18 mouse cellular contexts compared by ENCODE assay signal in the genomic region with DNA sequence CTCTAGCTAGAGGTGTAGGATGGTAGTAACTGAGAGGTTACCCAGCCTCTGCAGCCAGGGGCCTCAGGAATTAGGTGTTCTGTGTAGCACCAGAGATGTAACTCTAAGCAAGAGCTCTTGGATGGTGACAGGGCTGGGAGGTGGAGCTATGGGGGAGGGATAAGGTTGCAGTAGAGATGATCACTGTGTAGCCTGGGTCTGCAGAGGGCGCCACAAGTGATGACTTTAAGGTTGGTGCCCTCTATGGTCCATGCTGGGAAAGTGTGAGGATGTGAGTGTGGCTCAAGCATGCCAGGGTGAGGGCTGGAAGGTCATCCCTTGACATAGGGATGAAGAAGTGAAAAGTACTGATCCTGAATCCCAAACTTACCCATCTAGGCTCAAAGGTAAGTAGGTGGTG. TPM values are rescaled to one million over a fixed set of nuclear protein-coding genes. Genes with fewer than 3 reads are reported as not detected.
DNase-seq lines count a peak whose midpoint lies in the region; ATAC-seq and TF ChIP-seq lines count a peak whose summit lies in the region.
"Had no signal": no experiment of that assay in that cellular context is flagged by ENCODE, and none has a peak within 500 bp of the region (broad histone marks: within the 10 kb centered on the region; RNA-seq: fewer than 3 reads in every experiment).

No protein-coding gene starts in this region.

- no peak overlapping the region for H3K4me3 ChIP-seq in liver, postnatal 0 days (ENCODE audit: low read depth, low read length)
- no peak overlapping the region for H3K4me3 ChIP-seq in CH12.LX (replicated peaks in 1 of 3; ENCODE audit: low read depth in 2 of 3, low read length in 2 of 3, poor library complexity in 1 of 3)
- H3K4me3 ChIP-seq in small intestine, adult 2 months (ENCODE audit: low read depth, low read length): no peak overlapping the region
- H3K4me3 ChIP-seq: embryonic facial prominence, embryonic 15.5 days had no signal

- no peaks in the 10 kb centered on the region for H3K36me3 ChIP-seq in liver, postnatal 0 days (replicated peaks; ENCODE audit: insufficient read depth, low read length)
- H3K36me3 ChIP-seq in CH12.LX (replicated peaks in 1 of 2; ENCODE audit: control insufficient read depth in 1 of 2, insufficient read depth in 1 of 2, low read length in 1 of 2): no peaks in the 10 kb centered on the region
- H3K36me3 ChIP-seq in small intestine, adult 2 months (ENCODE audit: control insufficient read depth, insufficient read depth, low read length): no peaks in the 10 kb centered on the region
- H3K36me3 ChIP-seq: embryonic facial prominence, embryonic 15.5 days had no signal

- TF ChIP-seq CTCF in liver, postnatal 0 days (IDR thresholded peaks at IDR 0.05; ENCODE audit: low read depth): peak; percentile 57
- peak in 1 of 2 experiments; percentile 88; a peak in 2 of 4 replicates for TF ChIP-seq CTCF in CH12.LX (conservative IDR thresholded peaks at IDR 0.05 in 1 of 2, IDR thresholded peaks at IDR 0.05 in 1 of 2; ENCODE audit: low read depth in 2 of 2, low read length in 2 of 2)
- peak; percentile 35; the same call in 1 of the 2 replicates for TF ChIP-seq CTCF in small intestine, adult 2 months (IDR thresholded peaks at IDR 0.05; ENCODE audit: extremely low read depth, insufficient read length, insufficient replicate concordance, low read depth, low read length)

- WGBS in liver, postnatal 0 days (ENCODE audit: insufficient replicate concordance): 18% methylated on average over 1 of the region's 1 CpGs
- WGBS in small intestine, adult 2 months: 45% methylated on average over 1 of the region's 1 CpGs

- no peaks in the 10 kb centered on the region for H3K79me2 ChIP-seq in CH12.LX (replicated peaks; ENCODE audit: control insufficient read depth, extremely low read depth, insufficient read depth, poor library complexity, severe bottlenecking)

- no peak overlapping the region for H3K9ac ChIP-seq in liver, postnatal 0 days (replicated peaks)
- no peak overlapping the region for H3K9ac ChIP-seq in CH12.LX (ENCODE audit: insufficient read depth, low read depth)
- H3K9ac ChIP-seq: embryonic facial prominence, embryonic 15.5 days had no signal

- DNase-seq in liver, postnatal 0 days: peak; percentile 27
- DNase-seq in liver (no peak), CH12.LX (ENCODE audit: extremely low read depth) (peak; percentile 38)
- DNase-seq in urinary bladder, adult 18-20 months (ENCODE audit: low spot score in 2 of 2): no peak
- no peak for DNase-seq in layer of hippocampus, postnatal 10 days (ENCODE audit: low spot score in 2 of 2)
- DNase-seq: heart, adult 11 months; kidney, postnatal 4 days; left cerebral cortex, postnatal 4 days; lung, postnatal 10 days had no signal

- H3K4me1 ChIP-seq in liver, postnatal 0 days (ENCODE audit: insufficient read depth): no peaks in the 10 kb centered on the region
- no peaks in the 10 kb centered on the region for H3K4me1 ChIP-seq in CH12.LX (ENCODE audit: control insufficient read depth in 1 of 2, insufficient read depth in 2 of 2)
- no peaks in the 10 kb centered on the region for H3K4me1 ChIP-seq in small intestine, adult 2 months (ENCODE audit: control insufficient read depth, insufficient read depth, insufficient read length, low read length)
- H3K4me1 ChIP-seq: embryonic facial prominence, embryonic 15.5 days had no signal

- H3K4me2 ChIP-seq in liver, postnatal 0 days (ENCODE audit: low read depth, low read length): no peak overlapping the region
- no peak overlapping the region for H3K4me2 ChIP-seq in CH12.LX (ENCODE audit: insufficient read depth, low read depth, poor library complexity, severe bottlenecking)
- H3K4me2 ChIP-seq: embryonic facial prominence, embryonic 15.5 days had no signal

- H3K27ac ChIP-seq in liver, postnatal 0 days (ENCODE audit: low read depth): no peak overlapping the region
- H3K27ac ChIP-seq in CH12.LX (ENCODE audit: insufficient read depth, low read depth): no peak overlapping the region
- H3K27ac ChIP-seq in small intestine, adult 2 months (ENCODE audit: insufficient read depth, low read depth, low read length): no peak overlapping the region
- H3K27ac ChIP-seq: embryonic facial prominence, embryonic 15.5 days had no signal

- in situ Hi-C loops in CH12.LX (cut with MboI; ENCODE audit: low pct_ligation_motif_present, low pct_unique_long_range_greater_than_20kb, low sequenced_read_pairs): no loop called here

- TF ChIP-seq EP300 in liver, postnatal 0 days (IDR thresholded peaks at IDR 0.05; ENCODE audit: low read depth): no peak
- TF ChIP-seq EP300 in CH12.LX (IDR thresholded peaks at IDR 0.05; ENCODE audit: low read length): no peak

- no peaks in the 10 kb centered on the region for H3K9me3 ChIP-seq in liver, postnatal 0 days (ENCODE audit: low read length)
- no peaks in the 10 kb centered on the region for H3K9me3 ChIP-seq in CH12.LX (replicated peaks; ENCODE audit: low read length)
- H3K9me3 ChIP-seq: embryonic facial prominence, embryonic 15.5 days had no signal

- no peak; the same call in 1 of the 2 replicates for TF ChIP-seq RAD21 in CH12.LX (IDR thresholded peaks at IDR 0.05; ENCODE audit: low read depth, low read length)

- ATAC-seq in liver, postnatal 0 days: no peak
- ATAC-seq in common myeloid progenitor, adult 5-6 weeks (replicated peaks; ENCODE audit: low read depth, poor library complexity, severe bottlenecking): peak; percentile 96
- ATAC-seq: forebrain, embryonic 16.5 days; intestine, embryonic 16.5 days had no signal

- TF ChIP-seq POLR2A in CH12.LX (IDR thresholded peaks at IDR 0.05; ENCODE audit: low read depth, low read length): no peak
- TF ChIP-seq POLR2A in small intestine, adult 2 months (IDR thresholded peaks at IDR 0.05; ENCODE audit: low read depth, low read length): no peak

- dilution Hi-C loops in CH12.LX (cut with MboI; ENCODE audit: extremely low pct_ligation_motif_present, extremely low pct_unique_long_range_greater_than_20kb, low sequenced_read_pairs): no loop called here

- H3K27me3 ChIP-seq in liver, postnatal 0 days (ENCODE audit: insufficient read depth, low read length): no peaks in the 10 kb centered on the region
- H3K27me3 ChIP-seq in CH12.LX (replicated peaks): peaks cover 3% of the 10 kb centered on the region
- no peaks in the 10 kb centered on the region for H3K27me3 ChIP-seq in small intestine, adult 2 months (ENCODE audit: control insufficient read depth, insufficient read depth, low read length)
- H3K27me3 ChIP-seq: embryonic facial prominence, embryonic 15.5 days had no signal

TF ChIP-seq in CH12.LX, 34 proteins besides CTCF, POLR2A, EP300 and RAD21:
- TF ChIP-seq NELFE (IDR thresholded peaks at IDR 0.05; ENCODE audit: low read depth, low read length) (no peak), SMC3 (IDR thresholded peaks at IDR 0.05; ENCODE audit: low read depth, low read length) (peak; percentile 27)

RNA-seq across cellular contexts. Expression of a gene that starts 11.8 kb away (rescaled TPM):
- 8.4 and 8.9 TPM in 2 replicates for polyA plus RNA-seq in liver, postnatal 0 days (2015; fragmentation: Nextera tagmentation; extraction: Ambion mirVana)
- total RNA-seq in CH12.LX (2012; rRNA removed): 5.4 and 5.9 TPM in 2 replicates
- total RNA-seq in CH12.LX (2014; rRNA removed): 4.2 and 4.6 TPM in 2 replicates
- polyA plus RNA-seq in CH12.LX (2012; ENCODE audit: insufficient read length, low read depth): 4.9 and 5.3 TPM in 2 replicates
- total RNA-seq in common myeloid progenitor, adult 5-6 weeks (2017): 4.8 and 13.0 TPM in 2 replicates
- 3.6 and 5.0 TPM in 2 replicates for polyA plus RNA-seq in small intestine, adult 2 months (2012; rRNA removed)
- 1 to 10 TPM; 8.5 to 9.0 TPM for total RNA-seq in layer of hippocampus, postnatal 10 days (2021)

RNA-seq across cellular contexts. Expression of a gene that starts 20.1 kb away (rescaled TPM):
- polyA plus RNA-seq in liver, postnatal 0 days (2015; fragmentation: Nextera tagmentation; extraction: Ambion mirVana): not detected in 2 replicates
- total RNA-seq in CH12.LX (2012; rRNA removed) (not detected in 2 replicates), CH12.LX (2014; rRNA removed) (not detected in 2 replicates)
- not detected in 2 replicates for polyA plus RNA-seq in CH12.LX (2012; ENCODE audit: insufficient read length, low read depth)
- total RNA-seq in common myeloid progenitor, adult 5-6 weeks (2017): not detected in 2 replicates
- polyA plus RNA-seq in small intestine, adult 2 months (2012; rRNA removed): 566 and 2,950 TPM in 2 replicates
- not detected for total RNA-seq in layer of hippocampus, postnatal 10 days (2021)
- total RNA-seq: adrenal gland, adult 18-20 months; heart, postnatal 25 days; left cerebral cortex, postnatal 4 days; MEL had no signal
- polyA plus RNA-seq: forebrain, embryonic 16.5 days; urinary bladder, adult 2 months had no signal

RNA-seq across cellular contexts. Expression of a gene that starts 44.0 kb away (rescaled TPM):
- polyA plus RNA-seq in liver, postnatal 0 days (2015; fragmentation: Nextera tagmentation; extraction: Ambion mirVana): 0.85 and 1.1 TPM in 2 replicates
- 0.21 and 0.34 TPM in 2 replicates for total RNA-seq in CH12.LX (2012; rRNA removed)
- total RNA-seq in CH12.LX (2014; rRNA removed): 0.45 and 0.64 TPM in 2 replicates
- 0.41 and 0.74 TPM in 2 replicates for polyA plus RNA-seq in CH12.LX (2012; ENCODE audit: insufficient read length, low read depth)
- total RNA-seq in common myeloid progenitor, adult 5-6 weeks (2017): 15.5 and 18.8 TPM in 2 replicates
- 1.2 and 2.0 TPM in 2 replicates for polyA plus RNA-seq in small intestine, adult 2 months (2012; rRNA removed)
- total RNA-seq in layer of hippocampus, postnatal 10 days (2021): not detected
- total RNA-seq: MEL had no signal
- polyA plus RNA-seq: forebrain, embryonic 16.5 days had no signal

Comparison
In these comparisons a context has a peak if more than half of its experiments do, and no peak if none do; other contexts are left out.
1. DNase-seq: peak in liver, postnatal 0 days (single experiment) and CH12.LX (single experiment); none in liver (single experiment), urinary bladder, adult 18-20 months (0 of 2) and layer of hippocampus, postnatal 10 days (0 of 2).
2. RNA of a gene that starts 44.0 kb away (total RNA-seq): 15.5 to 18.8 TPM in common myeloid progenitor, adult 5-6 weeks; 0.21 to 0.64 TPM in CH12.LX and not detected in layer of hippocampus, postnatal 10 days; every median in the first group is over 10 times any median in the second.